Mouse (Mus musculus): ENCODE data around the gene H6pd. TPM values are rescaled to one million over a fixed set of nuclear protein-coding genes. Genes with fewer than 3 reads are reported as not detected.

H6pd gene
- total RNA-seq, 2 experiments from 2014 or later, result 11.4 to 14.2 TPM

DNA sequence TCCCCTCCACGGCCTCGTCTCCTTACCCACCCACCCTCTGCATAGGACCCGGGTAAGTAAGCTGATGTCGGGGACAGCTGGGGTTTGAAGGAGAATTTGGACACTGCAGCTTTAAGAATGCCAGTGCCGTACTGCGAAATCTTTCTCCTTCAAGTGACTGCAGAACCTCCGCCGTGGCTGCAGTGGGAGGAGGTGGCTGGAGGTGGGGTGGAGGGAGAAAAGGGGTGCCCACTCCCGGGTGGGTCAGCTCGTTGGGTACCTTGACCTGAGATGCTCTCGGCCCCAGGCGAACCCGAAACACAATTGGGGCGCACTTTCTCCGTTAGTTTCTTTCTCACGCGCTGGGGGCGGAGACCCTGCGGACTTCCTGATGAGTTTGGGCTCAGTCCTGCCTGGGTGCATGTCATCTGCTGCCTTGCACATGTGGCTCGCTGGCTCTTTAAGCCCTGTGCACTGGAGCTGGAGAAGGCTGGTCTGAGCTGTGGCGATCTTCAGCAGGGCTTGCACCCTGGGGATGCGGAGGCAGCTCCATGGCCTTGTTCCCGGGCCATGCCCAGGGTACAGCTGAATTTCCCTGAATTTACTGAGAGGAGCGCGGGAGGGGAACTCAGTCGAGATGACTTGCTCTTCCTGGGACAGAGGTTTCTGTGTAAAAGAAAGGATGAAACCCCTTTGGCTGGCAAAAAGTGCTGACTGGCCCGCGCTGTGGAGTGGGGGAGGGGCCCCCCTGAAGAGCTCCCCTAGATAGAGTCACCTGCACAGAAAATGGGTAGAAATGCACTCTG lies 21.8 kb upstream of the H6pd start:
- intact Hi-C loops (cut with DNase I), result no loop called here
- DNase-seq (ENCODE audit: low spot score in 2 of 2), result peak in 1 of 2 experiments; percentile 28

DNA sequence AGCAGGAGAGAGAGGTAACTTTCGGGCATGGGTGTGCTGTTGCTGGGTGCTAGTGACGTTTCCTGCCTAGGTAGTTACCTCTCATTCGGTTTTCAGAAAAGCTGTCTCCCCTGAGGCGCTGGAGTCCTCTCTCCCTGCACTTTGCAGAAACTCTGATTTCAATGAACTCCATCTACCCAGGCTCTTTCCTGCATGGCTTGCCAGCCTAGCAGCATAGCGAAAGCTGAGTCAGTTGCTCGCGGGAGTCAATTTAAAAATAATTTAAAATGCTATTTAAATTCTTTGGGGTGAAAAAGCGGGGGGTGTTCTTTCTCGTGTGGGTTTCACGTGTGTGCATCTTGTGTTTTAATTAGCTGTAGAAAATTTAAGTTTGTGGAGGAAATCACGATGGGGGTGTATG lies 21.1 kb upstream of the H6pd start:
- intact Hi-C loops (cut with DNase I), result no loop called here
- peak; percentile 46 to 49 for DNase-seq (ENCODE audit: low spot score in 2 of 2)

DNA sequence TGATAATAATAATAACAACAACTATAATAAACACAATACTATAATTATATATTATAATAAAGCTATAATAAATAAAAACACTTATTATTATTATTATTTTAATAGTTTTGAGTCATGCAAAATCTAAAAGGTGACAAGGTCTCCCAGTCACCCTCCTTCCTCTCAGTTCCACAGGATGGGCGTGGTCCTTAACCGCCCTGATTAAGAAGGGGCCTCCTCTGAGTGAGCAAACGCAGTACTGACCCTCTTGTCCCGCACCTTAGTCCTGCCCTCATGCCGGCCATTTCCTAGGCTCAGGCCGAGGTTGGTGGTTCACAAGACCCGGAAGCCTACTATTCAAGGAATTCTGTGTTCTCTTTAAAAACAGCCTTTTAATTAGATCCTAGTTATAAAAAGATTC lies 14.7 kb upstream of the H6pd start:
- DNase-seq (ENCODE audit: low spot score in 2 of 2), result no peak
- intact Hi-C loops (cut with DNase I), result no loop called here

DNA sequence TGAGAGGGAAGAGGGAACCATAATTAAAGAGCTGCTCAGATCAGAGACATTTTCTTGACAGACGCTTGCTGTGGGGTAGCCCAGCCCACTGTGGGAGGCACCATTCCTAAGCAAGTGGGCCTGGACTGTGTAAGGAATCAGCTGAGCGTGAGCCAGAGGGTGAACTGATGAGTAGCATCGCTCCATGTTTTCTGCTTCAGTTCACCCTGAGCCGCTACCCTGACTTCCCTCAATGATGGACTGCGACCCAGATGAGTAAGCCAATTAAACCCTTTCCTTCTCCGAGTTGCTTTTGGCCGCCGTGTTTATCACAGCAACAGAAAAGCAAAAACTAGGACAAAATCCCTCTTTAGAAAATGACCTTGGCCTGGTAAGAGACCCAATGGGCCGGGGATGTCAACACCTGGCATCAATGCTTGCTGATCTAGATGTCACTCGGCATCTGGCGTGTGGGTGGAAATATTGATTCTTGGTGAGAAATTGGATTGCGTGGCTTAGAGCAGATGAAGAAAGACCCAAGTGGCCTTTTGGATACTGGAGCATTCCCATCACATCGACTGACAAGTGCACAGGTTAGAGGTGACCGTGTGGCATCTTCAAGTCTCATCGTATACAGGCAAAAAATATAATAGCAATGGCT lies 11.0 kb upstream of the H6pd start:
- intact Hi-C loops (cut with DNase I), result no loop called here
- no peak for DNase-seq (ENCODE audit: low spot score in 2 of 2)

DNA sequence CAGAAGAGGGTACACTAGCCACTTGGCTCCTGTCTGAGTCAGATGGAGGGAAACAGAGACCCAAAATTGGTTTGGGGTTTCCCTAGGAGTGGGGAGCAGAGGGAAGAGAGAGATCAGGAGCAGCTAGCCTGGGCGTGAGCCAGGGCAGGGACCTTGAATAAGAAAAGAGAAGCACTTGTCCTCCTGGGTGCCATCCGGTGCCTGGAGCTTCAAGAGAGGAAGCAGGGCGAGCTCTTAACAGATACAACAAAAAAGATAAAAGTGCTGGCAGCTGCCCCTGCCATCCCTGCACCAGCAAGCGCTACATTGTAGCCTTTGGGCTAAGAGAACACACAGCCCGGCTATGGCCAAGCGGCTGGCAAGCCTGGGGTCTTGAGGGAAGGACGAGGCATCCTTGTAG lies 6.6 kb upstream of the H6pd start:
- DNase-seq (ENCODE audit: low spot score in 2 of 2), result no peak
- intact Hi-C loops (cut with DNase I), result no loop called here

DNA sequence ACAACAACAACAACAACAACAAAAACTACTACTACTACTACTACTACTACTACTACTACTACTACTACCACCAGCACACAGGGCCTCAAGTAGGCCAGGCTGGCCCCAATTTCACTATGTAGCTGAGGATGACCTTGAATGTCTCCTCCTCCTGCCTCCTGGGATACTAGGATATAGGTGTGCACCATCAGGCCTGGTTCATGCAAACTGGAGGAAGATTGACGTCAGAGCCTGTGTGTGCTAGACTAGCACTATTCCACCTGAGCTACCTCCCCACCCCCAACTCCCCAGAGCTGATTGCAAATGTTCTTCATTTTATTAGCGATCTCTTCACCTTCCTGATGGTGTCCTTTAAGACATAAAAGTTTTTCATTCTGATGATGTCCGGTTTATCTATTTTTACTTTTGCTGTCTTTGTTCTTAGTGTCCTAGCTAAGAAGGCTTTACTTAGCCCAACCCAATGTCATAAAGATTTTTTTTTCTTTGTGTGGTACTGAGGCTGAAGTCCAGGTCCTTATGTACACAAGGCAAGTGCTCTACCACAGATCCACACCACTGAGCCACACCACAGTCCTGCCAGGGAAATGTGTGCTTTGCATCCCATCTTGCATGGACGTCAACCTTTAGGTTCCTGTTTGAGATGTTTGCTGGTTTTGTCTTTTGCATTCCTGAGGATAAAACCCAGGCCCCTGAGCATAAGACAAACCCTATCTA lies 5.7 kb upstream of the H6pd start:
- DNase-seq (ENCODE audit: low spot score in 2 of 2), result no peak
- intact Hi-C loops (cut with DNase I), result no loop called here

DNA sequence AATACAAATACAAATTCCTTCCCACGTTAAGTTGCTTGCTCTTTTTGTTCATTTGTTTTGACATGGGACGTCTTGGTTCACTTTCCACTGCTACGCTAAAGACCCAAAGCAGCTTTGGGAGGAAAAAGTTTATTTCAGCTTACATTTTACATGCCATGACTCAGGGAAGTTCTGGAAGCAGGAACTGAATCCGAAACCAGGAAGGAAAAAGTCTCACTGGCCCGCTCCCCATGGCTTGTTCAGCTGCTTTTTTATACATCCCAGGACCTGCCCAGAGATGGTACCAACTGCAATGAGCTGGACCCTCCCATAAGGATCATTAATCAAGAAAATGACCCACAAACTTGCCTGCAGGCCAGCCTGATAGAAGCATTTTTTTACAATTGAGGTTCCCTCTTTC lies 5.0 kb upstream of the H6pd start:
- no peak for DNase-seq (ENCODE audit: low spot score in 2 of 2)
- intact Hi-C loops (cut with DNase I), result no loop called here

DNA sequence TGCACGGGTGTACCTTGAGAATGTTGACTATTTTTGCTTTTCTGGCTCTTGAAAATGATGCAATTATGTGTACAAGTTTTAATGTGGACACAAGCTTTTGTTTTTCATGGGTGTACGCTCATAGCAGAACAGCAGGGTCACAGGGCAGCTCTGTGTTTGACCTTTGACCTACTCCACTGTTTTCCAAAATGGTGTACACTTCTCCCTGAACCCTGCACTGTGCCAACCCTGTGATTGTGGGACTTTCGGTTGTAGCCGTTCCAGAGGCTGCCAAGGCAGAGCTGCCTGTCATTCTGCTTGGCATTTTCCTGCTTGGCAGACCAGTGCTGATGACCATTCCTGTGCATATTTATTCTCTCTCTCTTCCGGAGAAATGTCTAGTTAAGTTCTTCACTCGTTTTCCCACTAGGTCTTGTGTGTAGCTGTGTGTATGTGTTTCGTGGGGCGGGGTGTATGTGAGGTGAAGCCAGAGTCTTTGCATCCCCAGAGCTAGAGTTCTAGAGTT lies 4.4 kb upstream of the H6pd start:
- DNase-seq (ENCODE audit: low spot score in 2 of 2), result no peak
- intact Hi-C loops (cut with DNase I), result no loop called here

DNA sequence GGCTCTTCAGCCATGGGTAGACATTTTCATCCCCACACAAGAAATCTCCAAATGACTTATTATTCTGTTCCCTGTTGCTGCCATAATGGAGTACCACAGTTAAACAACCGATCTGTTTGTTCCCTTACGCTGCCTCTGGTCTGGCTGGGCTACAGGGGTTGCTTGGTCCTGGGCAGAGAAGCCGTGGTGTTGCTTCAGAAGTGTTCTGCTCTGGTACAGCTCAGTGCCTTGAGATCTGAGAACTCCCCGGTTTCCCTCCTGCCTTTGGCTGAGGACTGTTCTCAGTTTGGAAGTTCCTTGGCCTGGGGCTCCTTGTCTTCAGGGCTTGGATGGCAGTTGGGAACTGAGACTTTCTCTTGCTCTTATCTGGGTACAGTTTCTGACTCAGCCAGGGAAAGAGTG lies 3.5 kb upstream of the H6pd start:
- DNase-seq (ENCODE audit: low spot score in 2 of 2), result no peak
- intact Hi-C loops (cut with DNase I), result no loop called here

DNA sequence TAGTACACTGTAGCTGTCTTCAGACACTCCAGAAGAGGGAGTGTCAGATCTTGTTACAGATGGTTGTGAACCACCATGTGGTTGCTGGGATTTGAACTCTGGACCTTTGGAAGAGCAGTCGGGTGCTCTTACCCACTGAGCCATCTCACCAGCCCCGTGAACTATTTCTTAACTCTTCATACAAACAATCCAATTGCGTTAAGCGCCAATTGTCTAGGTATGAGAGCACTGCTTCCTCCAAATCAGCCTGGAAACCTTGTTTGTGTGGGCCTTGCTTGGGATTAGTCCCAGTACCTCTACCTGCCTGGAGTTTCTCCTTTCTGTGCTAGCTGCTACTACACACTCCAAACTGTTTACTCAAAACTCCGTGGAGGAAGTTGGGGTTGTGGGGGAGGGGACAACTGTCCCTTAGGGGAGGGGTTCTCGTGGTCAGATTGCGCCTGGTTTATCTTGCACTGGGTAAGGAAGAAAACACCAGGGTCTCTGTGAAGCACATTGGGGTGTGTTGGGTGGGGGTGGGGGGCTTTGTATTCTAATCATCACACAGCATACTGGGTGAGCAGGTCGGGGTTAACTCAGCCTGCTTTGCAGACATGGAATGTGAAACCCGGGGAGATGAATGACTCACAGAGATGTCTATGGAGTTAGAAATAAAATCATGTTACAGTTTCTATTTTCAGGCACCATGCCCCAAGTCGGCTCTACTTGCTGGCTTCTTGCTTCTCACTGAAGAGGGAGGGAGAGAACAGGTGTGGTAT lies 2.9 kb upstream of the H6pd start:
- DNase-seq (ENCODE audit: low spot score in 2 of 2), result peak in 1 of 2 experiments; percentile 53
- intact Hi-C loops (cut with DNase I), result no loop called here

DNA sequence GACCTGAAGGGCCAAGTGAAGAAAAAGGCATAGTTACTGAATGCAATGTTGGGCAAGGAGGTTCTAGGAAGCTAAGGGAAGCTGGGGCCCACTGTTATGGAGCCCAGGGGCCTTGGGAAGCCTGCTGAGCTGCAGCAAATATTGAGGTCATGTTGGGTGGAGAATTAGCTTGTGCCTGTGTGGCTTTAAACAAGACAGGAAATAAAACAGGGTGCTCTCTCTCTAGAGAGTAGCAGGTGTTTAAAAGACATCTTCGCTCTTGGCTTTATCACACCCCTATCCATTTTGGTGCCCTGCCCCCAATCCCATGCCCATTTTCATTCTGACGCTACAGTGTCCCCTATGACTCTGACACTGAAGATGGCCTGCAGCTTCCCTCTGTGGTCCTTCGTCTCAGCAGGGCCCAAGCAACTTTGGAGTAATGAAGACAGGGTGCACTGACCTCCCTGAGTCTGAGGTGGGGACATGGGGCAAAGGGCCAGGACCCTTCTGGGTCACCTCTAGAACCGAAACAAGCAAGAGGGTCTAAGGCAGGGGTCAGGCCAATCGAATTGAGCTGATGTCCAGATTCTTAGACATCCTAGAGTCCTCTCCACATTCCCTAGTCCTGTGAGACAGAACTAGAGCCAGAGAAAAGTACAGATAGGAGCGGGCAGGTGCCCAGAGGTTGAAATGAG lies 1.4 kb upstream of the H6pd start:
- no peak for DNase-seq (ENCODE audit: low spot score in 2 of 2)
- intact Hi-C loops (cut with DNase I), result no loop called here

DNA sequence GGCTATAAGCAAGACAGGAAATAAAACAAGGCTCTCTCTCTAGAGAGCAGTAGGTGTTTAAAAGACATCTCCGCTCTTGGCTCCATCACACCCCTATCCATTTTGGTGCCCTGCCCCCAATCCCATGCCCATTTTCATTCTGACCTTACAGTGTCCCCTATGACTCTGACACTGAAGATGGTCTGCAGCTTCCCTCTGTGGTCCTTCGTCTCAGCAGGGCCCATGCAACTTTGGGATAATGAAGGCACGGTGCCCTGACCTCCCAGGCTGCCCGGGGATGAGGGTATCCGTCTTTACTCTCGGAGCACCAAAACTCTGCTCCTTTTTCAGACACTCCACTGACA lies 736 bp upstream of the H6pd start:
- intact Hi-C loops (cut with DNase I), result no loop called here
- no peak for DNase-seq (ENCODE audit: low spot score in 2 of 2)

DNA sequence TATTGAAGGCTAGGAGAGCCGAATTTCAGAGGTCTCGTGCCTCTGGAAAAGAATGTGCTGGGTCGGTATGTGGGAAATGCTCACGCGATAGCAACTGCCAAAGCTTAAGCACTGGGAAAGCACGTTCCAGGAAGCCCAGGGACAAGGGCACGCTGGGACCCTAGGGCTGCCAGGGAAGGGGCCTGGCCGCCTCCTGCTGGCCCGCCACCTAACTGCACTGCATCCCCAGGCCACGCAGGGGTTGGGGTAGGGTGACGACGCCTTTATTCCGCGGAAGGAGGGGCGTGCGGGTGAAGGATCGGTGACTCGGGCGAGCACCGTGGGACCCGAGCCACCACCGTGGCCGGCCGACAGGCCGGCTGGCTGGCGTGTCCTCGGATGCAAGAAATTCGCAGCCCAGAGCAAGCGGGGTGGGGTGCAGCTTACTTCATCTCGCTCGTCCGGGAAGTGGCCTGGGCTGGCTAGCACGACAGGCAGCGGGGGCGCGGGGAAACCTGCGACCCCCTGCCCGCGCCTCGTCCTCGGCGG lies 434 bp downstream of the H6pd start:
- DNase-seq (ENCODE audit: low spot score in 2 of 2), result peak; percentile 50 to 71
- intact Hi-C loops (cut with DNase I), result no loop called here

DNA sequence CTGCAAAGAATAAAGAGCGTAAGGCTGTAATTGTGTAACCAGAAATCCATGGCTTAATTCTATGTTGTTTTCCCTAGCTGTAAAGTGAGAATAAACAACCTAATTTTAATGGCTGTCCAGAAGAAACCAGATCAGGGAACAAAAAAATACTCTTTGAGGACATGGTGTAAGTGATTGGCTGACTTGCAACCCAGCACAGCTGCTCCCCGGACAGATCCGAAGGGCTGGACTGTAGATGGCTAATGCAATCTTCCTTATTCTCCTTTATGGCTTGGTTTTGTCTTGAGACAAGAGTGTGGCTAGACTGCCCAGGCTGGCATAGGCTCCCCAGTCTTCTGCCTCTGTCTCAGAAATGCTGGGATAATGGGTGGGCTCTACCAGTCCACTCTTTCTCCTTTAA lies 1.4 kb downstream of the H6pd start:
- intact Hi-C loops (cut with DNase I), result no loop called here
- no peak for DNase-seq (ENCODE audit: low spot score in 2 of 2)

DNA sequence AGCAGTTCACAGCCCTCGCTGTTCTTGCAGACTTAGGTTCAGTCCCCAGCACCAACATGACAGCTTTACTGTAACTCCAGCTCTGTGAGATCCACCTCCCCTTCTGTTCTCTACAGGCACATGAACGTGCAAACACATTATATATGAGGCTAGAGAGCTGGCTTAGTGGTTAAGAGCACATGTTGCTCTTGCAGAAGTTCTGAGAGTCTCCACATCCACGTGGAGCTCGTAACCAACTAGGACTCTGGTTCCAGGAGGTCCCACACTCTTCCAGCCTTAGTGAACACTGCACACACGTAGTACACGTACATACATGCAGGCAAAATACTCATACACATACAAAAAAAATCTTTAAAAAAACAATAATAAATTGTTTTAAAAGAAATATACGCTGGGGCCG lies 1.8 kb downstream of the H6pd start:
- intact Hi-C loops (cut with DNase I), result no loop called here
- no peak for DNase-seq (ENCODE audit: low spot score in 2 of 2)

DNA sequence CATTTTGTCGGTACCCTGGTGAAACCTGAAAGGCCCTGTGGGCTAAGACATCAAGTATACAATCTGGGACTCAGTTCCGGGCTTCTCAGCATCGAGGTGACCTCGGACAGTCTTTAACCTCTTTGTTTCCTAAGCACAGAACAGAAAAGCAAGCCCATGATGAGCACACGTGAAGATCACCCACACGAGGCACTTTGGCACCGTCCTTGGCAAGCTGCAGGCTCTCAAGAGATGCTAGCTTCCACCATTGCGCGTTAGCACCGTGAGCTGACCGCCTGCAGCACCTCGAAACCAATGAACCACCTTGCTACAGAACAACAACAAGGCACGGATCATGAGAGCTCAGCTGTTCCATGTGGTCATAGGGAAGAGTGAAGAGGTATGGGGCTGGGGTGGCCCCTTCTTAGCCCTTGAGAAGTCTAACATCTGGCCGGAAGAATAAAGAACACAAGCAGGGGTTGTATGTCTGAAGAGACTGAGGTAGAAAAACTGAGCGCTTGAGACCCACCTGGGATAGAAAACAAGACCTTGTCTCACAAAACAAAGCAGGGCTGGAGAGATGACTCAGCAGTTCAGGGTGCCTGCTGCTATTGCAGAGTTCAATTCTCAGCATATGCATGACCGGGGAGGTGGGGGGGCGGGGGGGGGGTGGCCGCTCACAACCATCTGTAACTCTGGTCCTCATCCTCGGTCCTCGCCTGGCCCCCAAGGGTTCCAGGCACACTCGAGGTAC lies 2.5 kb downstream of the H6pd start:
- intact Hi-C loops (cut with DNase I), result no loop called here
- DNase-seq (ENCODE audit: low spot score in 2 of 2), result no peak

DNA sequence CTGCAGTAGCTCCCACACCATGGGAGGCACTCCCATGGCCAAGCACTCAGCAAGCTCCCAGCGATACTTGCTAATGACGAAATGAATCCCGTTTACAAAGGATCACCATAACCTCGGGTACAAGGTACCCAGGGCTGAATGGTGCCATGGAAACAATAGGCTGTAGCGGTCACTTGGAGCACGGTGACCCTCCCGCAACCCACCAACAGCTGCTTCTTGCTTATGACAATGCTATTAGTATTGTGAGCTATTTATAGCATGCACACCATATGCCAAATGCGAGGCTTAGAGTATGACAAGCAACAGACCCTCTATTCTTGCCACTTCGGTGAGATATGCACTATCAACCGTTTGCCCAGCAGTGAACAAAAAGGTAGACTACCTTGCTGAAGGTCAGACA lies 3.6 kb downstream of the H6pd start:
- intact Hi-C loops (cut with DNase I), result no loop called here
- DNase-seq (ENCODE audit: low spot score in 2 of 2), result no peak

DNA sequence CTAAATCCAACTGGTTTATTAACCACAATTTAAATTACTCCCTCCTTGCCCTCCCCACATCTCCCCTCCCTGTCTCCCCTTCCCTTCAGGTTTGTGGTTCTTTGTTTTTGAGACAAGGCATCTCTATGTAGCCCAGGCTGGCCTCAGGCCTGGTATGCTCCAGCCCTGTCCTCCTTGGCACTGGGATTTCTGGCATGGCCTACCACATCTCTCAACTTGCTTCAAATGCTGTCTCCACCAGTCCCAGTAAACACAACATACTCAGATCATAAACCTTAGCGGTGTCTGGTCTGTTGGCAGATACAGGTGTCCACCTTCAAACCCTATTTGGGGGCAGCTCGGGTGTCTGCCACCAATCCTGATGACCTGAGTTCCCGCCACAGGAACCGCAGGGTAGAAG lies 5.2 kb downstream of the H6pd start:
- DNase-seq (ENCODE audit: low spot score in 2 of 2), result no peak
- intact Hi-C loops (cut with DNase I), result no loop called here
